Mouse (Mus musculus): ENCODE results near the gene Cnih3.
A peak's percentile ranks its signal among the peaks of the same experiment; 100 is the strongest.

The Cnih3 gene

GRCm38 (mm10) chr1:181352367-181353199 is at the start of gene Cnih3:
Gene Cnih3 (plus strand): TSS chr1:181352628.
- peak in 1 of 2 experiments; percentile 63 for DNase-seq (ENCODE audit: low spot score in 2 of 2)

- DNase-seq (ENCODE audit: low spot score in 2 of 2), result no peak
These were observed 44.4 kb upstream of the Cnih3 start for GRCm38 (mm10) chr1:181307981-181308380.

GRCm38 (mm10) chr1:181310712-181311111 is 41.7 kb upstream of the Cnih3 start:
- DNase-seq (ENCODE audit: low spot score in 2 of 2), result no peak

- no peak for DNase-seq (ENCODE audit: low spot score in 2 of 2)
These were observed 40.0 kb upstream of the Cnih3 start for GRCm38 (mm10) chr1:181312115-181313045.

GRCm38 (mm10) chr1:181313046-181313415 is 39.4 kb upstream of the Cnih3 start:
- no peak for DNase-seq (ENCODE audit: low spot score in 2 of 2)

- no peak for DNase-seq (ENCODE audit: low spot score in 2 of 2)
These were observed 38.1 kb upstream of the Cnih3 start for GRCm38 (mm10) chr1:181314301-181314700.

GRCm38 (mm10) chr1:181315350-181315749 is 37.1 kb upstream of the Cnih3 start:
- no peak for DNase-seq (ENCODE audit: low spot score in 2 of 2)

GRCm38 (mm10) chr1:181316571-181316970 is 35.9 kb upstream of the Cnih3 start:
- DNase-seq (ENCODE audit: low spot score in 2 of 2), result no peak

- no peak for DNase-seq (ENCODE audit: low spot score in 2 of 2)
These were observed 33.0 kb upstream of the Cnih3 start for GRCm38 (mm10) chr1:181319466-181319865.

GRCm38 (mm10) chr1:181321149-181321548 is 31.3 kb upstream of the Cnih3 start:
- DNase-seq (ENCODE audit: low spot score in 2 of 2), result no peak

- DNase-seq (ENCODE audit: low spot score in 2 of 2), result no peak
These were observed 29.3 kb upstream of the Cnih3 start for GRCm38 (mm10) chr1:181323134-181323533.

GRCm38 (mm10) chr1:181327137-181327536 is 25.3 kb upstream of the Cnih3 start:
- DNase-seq (ENCODE audit: low spot score in 2 of 2), result no peak

- no peak for DNase-seq (ENCODE audit: low spot score in 2 of 2)
These were observed 24.6 kb upstream of the Cnih3 start for GRCm38 (mm10) chr1:181327636-181328420.

- no peak for DNase-seq (ENCODE audit: low spot score in 2 of 2)
These were observed 23.3 kb upstream of the Cnih3 start for GRCm38 (mm10) chr1:181329110-181329509.

- DNase-seq (ENCODE audit: low spot score in 2 of 2), result no peak
These were observed 19.8 kb upstream of the Cnih3 start for GRCm38 (mm10) chr1:181332597-181332996.

GRCm38 (mm10) chr1:181334329-181335018 is 18.0 kb upstream of the Cnih3 start:
- DNase-seq (ENCODE audit: low spot score in 2 of 2), result no peak

- no peak for DNase-seq (ENCODE audit: low spot score in 2 of 2)
These were observed 17.4 kb upstream of the Cnih3 start for GRCm38 (mm10) chr1:181335019-181335365.

- DNase-seq (ENCODE audit: low spot score in 2 of 2), result no peak
These were observed 17.0 kb upstream of the Cnih3 start for GRCm38 (mm10) chr1:181335388-181335787.

- no peak for DNase-seq (ENCODE audit: low spot score in 2 of 2)
These were observed 15.6 kb upstream of the Cnih3 start for GRCm38 (mm10) chr1:181336857-181337256.

GRCm38 (mm10) chr1:181339106-181339505 is 13.3 kb upstream of the Cnih3 start:
- no peak for DNase-seq (ENCODE audit: low spot score in 2 of 2)

- DNase-seq (ENCODE audit: low spot score in 2 of 2), result no peak
These were observed 6.9 kb upstream of the Cnih3 start for GRCm38 (mm10) chr1:181345547-181345946.
